Mouse (Mus musculus): ENCODE results near the gene Aym1. TPM values are rescaled to one million over a fixed set of nuclear protein-coding genes. Genes with fewer than 3 reads are reported as not detected.

The Aym1 gene
- polyA plus RNA-seq, 1 experiment, result not detected

DNA sequence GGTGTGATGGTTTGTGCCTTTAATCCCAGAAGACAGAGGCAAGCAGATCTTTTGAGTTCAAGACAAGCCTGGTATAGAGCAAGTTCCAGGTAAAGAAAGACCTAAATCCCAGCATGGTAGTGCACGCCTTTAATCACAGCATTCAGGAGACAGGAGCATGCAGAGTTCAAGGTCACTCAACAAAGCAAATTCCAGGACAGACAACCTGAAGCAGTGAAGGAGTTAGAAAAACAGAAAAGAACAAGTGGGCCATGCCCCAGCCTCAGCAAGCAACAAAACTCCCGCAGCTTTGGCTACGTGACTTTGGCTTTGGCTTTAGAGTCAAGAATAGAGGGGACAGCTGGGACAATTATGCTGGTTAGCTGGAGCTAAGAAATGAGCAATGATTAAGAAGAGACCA, 26.9 kb upstream of the Aym1 start:
- Histone ChIP-seq H3K27me3 (ENCODE audit: control insufficient read depth, insufficient read depth, low read length) (peaks cover 3% of the 10 kb centered on the region), H3K4me3 (ENCODE audit: extremely low read depth, insufficient read depth, insufficient read length) (no peak overlapping the region), H3K27ac (ENCODE audit: insufficient read depth, low read length) (no peak overlapping the region), H3K36me3 (ENCODE audit: control insufficient read depth, insufficient read depth, low read length) (no peaks in the 10 kb centered on the region), H3K4me1 (ENCODE audit: control insufficient read depth, insufficient read depth, insufficient read length) (no peaks in the 10 kb centered on the region)
- TF ChIP-seq CTCF (IDR thresholded peaks at IDR 0.05; ENCODE audit: extremely low read depth, insufficient read depth, insufficient read length, insufficient replicate concordance) (no peak), POLR2A (IDR thresholded peaks at IDR 0.05; ENCODE audit: low read depth, low read length) (no peak)
- DNase-seq (ENCODE audit: low read depth in 1 of 2, low spot score in 2 of 2), result no peak
- WGBS, result 90% methylated on average over 3 of the region's 3 CpGs

GRCm38 (mm10) chr5:113332239-113332638, 24.9 kb upstream of the Aym1 start:
- 45% methylated on average over 12 of the region's 12 CpGs for WGBS
- Histone ChIP-seq H3K27ac (ENCODE audit: insufficient read depth, low read length) (no peak overlapping the region), H3K4me3 (ENCODE audit: extremely low read depth, insufficient read depth, insufficient read length) (no peak overlapping the region), H3K27me3 (ENCODE audit: control insufficient read depth, insufficient read depth, low read length) (peaks cover 9% of the 10 kb centered on the region), H3K36me3 (ENCODE audit: control insufficient read depth, insufficient read depth, low read length) (no peaks in the 10 kb centered on the region), H3K4me1 (ENCODE audit: control insufficient read depth, insufficient read depth, insufficient read length) (no peaks in the 10 kb centered on the region)
- DNase-seq (ENCODE audit: low read depth in 1 of 2, low spot score in 2 of 2), result no peak
- TF ChIP-seq POLR2A (IDR thresholded peaks at IDR 0.05; ENCODE audit: low read depth, low read length) (no peak), CTCF (IDR thresholded peaks at IDR 0.05; ENCODE audit: extremely low read depth, insufficient read depth, insufficient read length, insufficient replicate concordance) (peak; percentile 5; the same call in 1 of the 2 replicates)

- Histone ChIP-seq H3K36me3 (ENCODE audit: control insufficient read depth, insufficient read depth, low read length) (no peaks in the 10 kb centered on the region), H3K4me3 (ENCODE audit: extremely low read depth, insufficient read depth, insufficient read length) (no peak overlapping the region), H3K27ac (ENCODE audit: insufficient read depth, low read length) (no peak overlapping the region), H3K27me3 (ENCODE audit: control insufficient read depth, insufficient read depth, low read length) (peaks cover 9% of the 10 kb centered on the region), H3K4me1 (ENCODE audit: control insufficient read depth, insufficient read depth, insufficient read length) (no peaks in the 10 kb centered on the region)
- WGBS, result 62% methylated on average over 4 of the region's 4 CpGs
- no peak for TF ChIP-seq POLR2A (IDR thresholded peaks at IDR 0.05; ENCODE audit: low read depth, low read length)
- no peak for TF ChIP-seq CTCF (IDR thresholded peaks at IDR 0.05; ENCODE audit: extremely low read depth, insufficient read depth, insufficient read length, insufficient replicate concordance)
- no peak for DNase-seq (ENCODE audit: low read depth in 1 of 2, low spot score in 2 of 2)
Observed at GRCm38 (mm10) chr5:113332899-113333298, 24.2 kb upstream of the Aym1 start.

- Histone ChIP-seq H3K27me3 (ENCODE audit: control insufficient read depth, insufficient read depth, low read length) (peaks cover 9% of the 10 kb centered on the region), H3K36me3 (ENCODE audit: control insufficient read depth, insufficient read depth, low read length) (no peaks in the 10 kb centered on the region), H3K4me3 (ENCODE audit: extremely low read depth, insufficient read depth, insufficient read length) (no peak overlapping the region), H3K27ac (ENCODE audit: insufficient read depth, low read length) (no peak overlapping the region), H3K4me1 (ENCODE audit: control insufficient read depth, insufficient read depth, insufficient read length) (no peaks in the 10 kb centered on the region)
- 13% methylated on average over 33 of the region's 34 CpGs for WGBS
- TF ChIP-seq POLR2A (IDR thresholded peaks at IDR 0.05; ENCODE audit: low read depth, low read length), result no peak
- no peak for TF ChIP-seq CTCF (IDR thresholded peaks at IDR 0.05; ENCODE audit: extremely low read depth, insufficient read depth, insufficient read length, insufficient replicate concordance)
- DNase-seq (ENCODE audit: low read depth in 1 of 2, low spot score in 2 of 2), result no peak
Observed at GRCm38 (mm10) chr5:113334621-113335530, 22.2 kb upstream of the Aym1 start.

GRCm38 (mm10) chr5:113335732-113336131, 21.4 kb upstream of the Aym1 start:
- peaks cover 9% of the 10 kb centered on the region for H3K27me3 ChIP-seq (ENCODE audit: control insufficient read depth, insufficient read depth, low read length)

DNA sequence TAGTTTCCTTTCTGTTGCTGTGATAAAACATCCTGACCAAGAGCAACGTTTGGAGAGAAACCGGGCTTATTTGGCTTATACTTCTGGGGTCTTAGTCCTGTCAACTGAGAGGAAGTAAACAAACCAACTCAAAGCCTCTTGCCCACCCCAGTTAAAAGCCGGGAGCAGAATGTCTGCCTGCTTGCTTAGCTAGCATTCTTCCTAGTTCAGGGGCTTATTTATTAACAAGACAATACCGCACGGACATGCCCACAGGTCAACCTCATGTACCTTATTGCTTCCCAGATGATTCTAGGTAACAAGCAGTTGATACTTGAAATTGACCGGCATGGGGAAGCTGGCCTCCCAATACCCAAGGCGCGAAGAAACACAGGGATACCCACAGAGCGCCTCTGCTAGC, 20.8 kb upstream of the Aym1 start:
- H3K27ac ChIP-seq (ENCODE audit: insufficient read depth, low read length), result no peak overlapping the region
- peaks cover 9% of the 10 kb centered on the region for H3K27me3 ChIP-seq (ENCODE audit: control insufficient read depth, insufficient read depth, low read length)
- no peak for DNase-seq (ENCODE audit: low read depth in 1 of 2, low spot score in 2 of 2)
- no peaks in the 10 kb centered on the region for H3K4me1 ChIP-seq (ENCODE audit: control insufficient read depth, insufficient read depth, insufficient read length)
- no peak overlapping the region for H3K4me3 ChIP-seq (ENCODE audit: extremely low read depth, insufficient read depth, insufficient read length)
- no peak for TF ChIP-seq POLR2A (IDR thresholded peaks at IDR 0.05; ENCODE audit: low read depth, low read length)
- no peak for TF ChIP-seq CTCF (IDR thresholded peaks at IDR 0.05; ENCODE audit: extremely low read depth, insufficient read depth, insufficient read length, insufficient replicate concordance)
- 51% methylated on average over 9 of the region's 9 CpGs for WGBS
- H3K36me3 ChIP-seq (ENCODE audit: control insufficient read depth, insufficient read depth, low read length), result no peaks in the 10 kb centered on the region

More at GRCm38 (mm10) chr5:113335732-113336131, 21.4 kb upstream of the Aym1 start:
- DNase-seq (ENCODE audit: low read depth in 1 of 2, low spot score in 2 of 2), result no peak
- Histone ChIP-seq H3K27ac (ENCODE audit: insufficient read depth, low read length) (no peak overlapping the region), H3K36me3 (ENCODE audit: control insufficient read depth, insufficient read depth, low read length) (no peaks in the 10 kb centered on the region), H3K4me1 (ENCODE audit: control insufficient read depth, insufficient read depth, insufficient read length) (no peaks in the 10 kb centered on the region), H3K4me3 (ENCODE audit: extremely low read depth, insufficient read depth, insufficient read length) (no peak overlapping the region)
- TF ChIP-seq CTCF (IDR thresholded peaks at IDR 0.05; ENCODE audit: extremely low read depth, insufficient read depth, insufficient read length, insufficient replicate concordance) (no peak), POLR2A (IDR thresholded peaks at IDR 0.05; ENCODE audit: low read depth, low read length) (no peak)
- WGBS, result 1% methylated on average over 17 of the region's 17 CpGs

Measured in spleen, adult 2 months (tissue).